Comparison of ENCODE assay signal across 8 mouse cellular contexts in the genomic region with DNA sequence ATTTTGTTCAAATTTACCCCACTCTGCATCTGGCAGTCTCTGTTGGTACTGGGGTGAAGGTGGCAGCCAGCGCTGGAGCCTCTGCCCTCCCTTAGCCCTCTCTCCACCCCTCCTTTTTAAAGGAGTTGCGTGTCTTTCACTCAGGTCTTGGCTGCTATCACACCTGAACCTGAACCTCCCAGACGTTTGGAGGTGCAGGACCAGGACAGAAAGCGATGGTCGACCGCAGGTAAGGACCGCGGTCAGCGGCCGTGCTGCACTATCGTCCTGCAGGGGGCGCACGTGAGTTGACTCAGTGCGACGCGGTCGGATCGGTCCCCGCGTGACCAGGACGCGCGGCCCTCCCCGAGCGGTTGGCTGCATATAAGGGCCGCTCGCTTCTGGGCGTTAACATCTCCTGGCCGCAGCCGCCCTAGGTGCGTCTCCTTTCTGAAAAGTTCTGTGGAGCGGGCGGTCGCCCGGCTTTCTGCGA. TPM values are rescaled to one million over a fixed set of nuclear protein-coding genes. Genes with fewer than 3 reads are reported as not detected.
DNase-seq lines count a peak whose midpoint lies in the region; TF ChIP-seq lines count a peak whose summit lies in the region.

No protein-coding gene starts in this region.

- peaks cover 18% of the 10 kb centered on the region; the same call in 1 of the 2 replicates for H3K27me3 ChIP-seq in limb, embryonic 10.5 days (ENCODE audit: low read depth, poor library complexity, severe bottlenecking)
- H3K27me3 ChIP-seq in midbrain, embryonic 10.5 days (ENCODE audit: low read depth, poor library complexity, severe bottlenecking): peaks cover 32% of the 10 kb centered on the region

- peak; percentile 63 for TF ChIP-seq CTCF in cortical plate, adult 2 months (IDR thresholded peaks at IDR 0.05; ENCODE audit: extremely low read depth, insufficient read depth, low read length)

- peaks cover 19% of the 10 kb centered on the region for H3K36me3 ChIP-seq in limb, embryonic 10.5 days
- H3K36me3 ChIP-seq in midbrain, embryonic 10.5 days: peaks cover 23% of the 10 kb centered on the region

- H3K4me1 ChIP-seq in cortical plate, adult 2 months (ENCODE audit: control insufficient read depth, insufficient read depth, low read length): no peaks in the 10 kb centered on the region
- H3K4me1 ChIP-seq in limb, embryonic 10.5 days: peaks cover 4% of the 10 kb centered on the region; the same call in 1 of the 2 replicates
- H3K4me1 ChIP-seq in midbrain, embryonic 10.5 days: no peaks in the 10 kb centered on the region; the same call in 1 of the 2 replicates

- WGBS in limb, embryonic 10.5 days: 2% methylated on average over 36 of the region's 36 CpGs
- 1% methylated on average over 36 of the region's 36 CpGs for WGBS in midbrain, embryonic 10.5 days

- peak; percentile 17 for DNase-seq in adipocyte (ENCODE audit: low spot score)
- peak; percentile 82 for DNase-seq in gastrocnemius, postnatal 14 days
- DNase-seq in induced T-regulatory cell, adult 2 months (ENCODE audit: low read depth): peak; percentile 84
- peak; percentile 85 for DNase-seq in limb, embryonic 10.5 days (ENCODE audit: low spot score)
- DNase-seq in midbrain, embryonic 10.5 days (ENCODE audit: low spot score): peak; percentile 77
- peak; percentile 51 for DNase-seq in right cerebral cortex, postnatal 25 days
- DNase-seq in urinary bladder, postnatal 36 days (ENCODE audit: low spot score in 2 of 2): peak; percentile 53 to 71

- peak overlapping the region; percentile 23; the same call in 1 of the 2 replicates for H3K4me3 ChIP-seq in cortical plate, adult 2 months (ENCODE audit: insufficient read depth, low read length)
- H3K4me3 ChIP-seq in limb, embryonic 10.5 days: peak overlapping the region; percentile 49
- peak overlapping the region; percentile 58 for H3K4me3 ChIP-seq in midbrain, embryonic 10.5 days

- no peak overlapping the region for H3K27ac ChIP-seq in cortical plate, adult 2 months (ENCODE audit: insufficient read depth, low read length)
- no peak overlapping the region for H3K27ac ChIP-seq in limb, embryonic 10.5 days
- no peak overlapping the region for H3K27ac ChIP-seq in midbrain, embryonic 10.5 days (replicated peaks)

- no peaks in the 10 kb centered on the region for H3K9me3 ChIP-seq in limb, embryonic 10.5 days (replicated peaks)
- no peaks in the 10 kb centered on the region for H3K9me3 ChIP-seq in midbrain, embryonic 10.5 days (replicated peaks)

- intact Hi-C loops in gastrocnemius, postnatal 14 days (cut with DNase I; ENCODE audit: low total_unique reads): loop anchor here (10.0 kb wide), 1 partner anchor 117 kb away; no protein-coding TSS in a partner anchor

- TF ChIP-seq POLR2A in cortical plate, adult 2 months (IDR thresholded peaks at IDR 0.05; ENCODE audit: extremely low read depth, insufficient read depth, low read length): no peak

RNA-seq across cellular contexts. Expression of gene AA467197, which starts 0.8 kb away (rescaled TPM):
- polyA plus RNA-seq in cortical plate, adult 2 months (2012; rRNA removed): 0.51 and 0.75 TPM in 2 replicates
- not detected for total RNA-seq in gastrocnemius, postnatal 14 days (2021)
- polyA plus RNA-seq in limb, embryonic 10.5 days (2016; fragmentation: Nextera tagmentation; extraction: Ambion mirVana): 0.25 TPM in 1 of 2 replicates, not detected in the other
- 0.35 and 0.41 TPM in 2 replicates for polyA plus RNA-seq in midbrain, embryonic 10.5 days (2016; fragmentation: Nextera tagmentation; extraction: Ambion mirVana)

RNA-seq across cellular contexts. Expression of gene Gatm, which starts 26.5 kb away (rescaled TPM):
- 118 and 140 TPM in 2 replicates for polyA plus RNA-seq in cortical plate, adult 2 months (2012; rRNA removed)
- total RNA-seq in gastrocnemius, postnatal 14 days (2021): 10 to 100 TPM; 35.3 to 72.2 TPM
- 4.6 and 5.2 TPM in 2 replicates for polyA plus RNA-seq in limb, embryonic 10.5 days (2016; fragmentation: Nextera tagmentation; extraction: Ambion mirVana)
- 20.5 and 21.5 TPM in 2 replicates for polyA plus RNA-seq in midbrain, embryonic 10.5 days (2016; fragmentation: Nextera tagmentation; extraction: Ambion mirVana)

Comparison
In these comparisons a context has a peak if more than half of its experiments do, and no peak if none do; other contexts are left out.
1. DNase-seq: peak in every context shown above with its lines; median percentile 85 in limb, embryonic 10.5 days; 84 in induced T-regulatory cell, adult 2 months; 82 in gastrocnemius, postnatal 14 days; 77 in midbrain, embryonic 10.5 days; 62 in urinary bladder, postnatal 36 days; 51 in right cerebral cortex, postnatal 25 days; 17 in adipocyte.